Mouse (Mus musculus) G1E (cell line): ENCODE measurements around the gene Il2ra. TPM values are rescaled to one million over a fixed set of nuclear protein-coding genes. Genes with fewer than 3 reads are reported as not detected.
"Not testable (repeated sequence)": the region's sequence is repeated elsewhere in the genome, so short reads cannot be mapped to it uniquely, and the experiment has no call there.

Experiments used
- ATAC-seq: 2 replicates; pipeline ENCODE4 v1.8.0; 2016; ENCODE audit warnings: mild to moderate bottlenecking; ENCODE audit not compliant: insufficient number of reproducible peaks, poor library complexity, low FRiP score, severe bottlenecking; ENCODE audit errors: extremely low read depth
- DNase-seq: peaks from one replicate; pipeline ENCODE4 v3.0.0; 2012; ENCODE audit warnings: low spot score
- H3K27me3 ChIP-seq: 2 replicates; pipeline ENCODE4 v1.6.1; 2012; ENCODE audit warnings: mild to moderate bottlenecking, low read length, inconsistent platforms; ENCODE audit not compliant: insufficient read depth
- H3K36me3 ChIP-seq: replicated peaks from 2 replicates; pipeline ENCODE3; 2012; ENCODE audit warnings: mild to moderate bottlenecking, inconsistent platforms
- H3K4me1 ChIP-seq: 2 replicates; pipeline ENCODE4 v1.6.1; 2012; ENCODE audit warnings: low read depth, low read length, inconsistent platforms, mixed read lengths; ENCODE audit not compliant: insufficient read depth
- H3K4me3 ChIP-seq: 2 replicates; pipeline ENCODE4 v1.5.1; 2012; ENCODE audit warnings: low read depth, mild to moderate bottlenecking, inconsistent platforms, low read length, moderate library complexity, mixed read lengths
- H3K9me3 ChIP-seq: replicated peaks from 2 replicates; pipeline ENCODE4 v1.6.1; 2012; ENCODE audit warnings: inconsistent platforms
- CTCF ChIP-seq: IDR thresholded peaks from 2 replicates; pipeline ENCODE4 v1.5.1; 2012; ENCODE audit warnings: low read depth, low read length, inconsistent platforms, mixed read lengths
- GATA1 ChIP-seq: IDR thresholded peaks from 2 replicates; pipeline ENCODE4 v1.6.1; 2012; ENCODE audit warnings: borderline replicate concordance, low read length, inconsistent platforms, mixed read lengths
- GATA2 ChIP-seq: IDR thresholded peaks from 2 replicates; pipeline ENCODE4 v1.6.1; 2012; ENCODE audit warnings: low read depth, low read length, inconsistent platforms, borderline replicate concordance
- POLR2AphosphoS5 ChIP-seq: IDR thresholded peaks from 2 replicates; pipeline ENCODE4 v1.6.1; 2012; ENCODE audit warnings: low read depth, low read length, inconsistent platforms; ENCODE audit not compliant: insufficient replicate concordance
- TAL1 ChIP-seq: conservative IDR thresholded peaks from 2 replicates; pipeline ENCODE4 v1.6.1; 2012; ENCODE audit warnings: low read depth, low read length, inconsistent platforms, mixed read lengths
- polyA plus RNA-seq: library from polyadenylated mRNA; stranded (reverse); fragments of >175 nt; gene quantifications from 2 replicates; pipeline ENCODE4 v1.2.3, GENCODE M21; 2012
- total RNA-seq, 2 experiments: library from RNA; stranded (forward) in 1 of 2; stranded (reverse) in 1 of 2; fragments of 200-1000 nt in 1 of 2; fragments of >200 nt in 1 of 2; fragmentation: Nextera tagmentation in 1 of 2; gene quantifications; 2 replicates each; pipeline ENCODE4 v1.2.3; 2014 to 2017

Gene Il2ra
- total and polyA plus RNA-seq, 3 experiments: 0.44 TPM; not detected in 2

- Histone ChIP-seq H3K27me3 (peaks cover 26% of the 10 kb centered on the region), H3K36me3 (no peaks in the 10 kb centered on the region), H3K4me3 (peak within 1 kb of the TSS; percentile 70), H3K4me1 (peaks cover 15% of the 10 kb centered on the region), H3K9me3 (no peaks in the 10 kb centered on the region)
- ATAC-seq (no peak), DNase-seq (peak; percentile 2)
- no peak for TF ChIP-seq POLR2AphosphoS5
- TF ChIP-seq TAL1: no peak
- no peak for TF ChIP-seq GATA1
- TF ChIP-seq CTCF: no peak
- no peak for TF ChIP-seq GATA2
These were observed 62.8 kb downstream of the Il2ra start, which contains the start of gene Il15ra for GRCm38 (mm10) chr2:11705201-11706025. Gene Il15ra (plus strand): TSS chr2:11705290.

- Histone ChIP-seq H3K4me1 (peaks cover 15% of the 10 kb centered on the region), H3K27me3 (peaks cover 26% of the 10 kb centered on the region), H3K36me3 (no peaks in the 10 kb centered on the region), H3K9me3 (no peaks in the 10 kb centered on the region), H3K4me3 (peak overlapping the region; percentile 70; the same call in 1 of the 2 replicates)
- no peak for ATAC-seq
- TF ChIP-seq GATA1 (no peak), GATA2 (no peak), POLR2AphosphoS5 (no peak), TAL1 (no peak), CTCF (no peak)
- DNase-seq: no peak
These were observed 63.6 kb downstream of the Il2ra start for GRCm38 (mm10) chr2:11706030-11706745.

GRCm38 (mm10) chr2:11706746-11707065 is 64.1 kb downstream of the Il2ra start:
- Histone ChIP-seq H3K36me3 (no peaks in the 10 kb centered on the region), H3K9me3 (no peaks in the 10 kb centered on the region), H3K27me3 (peaks cover 26% of the 10 kb centered on the region), H3K4me1 (peaks cover 15% of the 10 kb centered on the region), H3K4me3 (no peak overlapping the region)
- ATAC-seq: no peak
- TF ChIP-seq CTCF: no peak
- no peak for TF ChIP-seq TAL1
- no peak for TF ChIP-seq POLR2AphosphoS5
- no peak for TF ChIP-seq GATA1
- TF ChIP-seq GATA2: no peak
- DNase-seq: no peak

- TF ChIP-seq GATA2 (no peak), CTCF (no peak), TAL1 (no peak), GATA1 (no peak)
- no peaks in the 10 kb centered on the region for H3K36me3 ChIP-seq
- H3K4me3 ChIP-seq: no peak overlapping the region
- peaks cover 15% of the 10 kb centered on the region for H3K4me1 ChIP-seq
- ATAC-seq: no peak
- no peak for DNase-seq
- H3K9me3 ChIP-seq: no peaks in the 10 kb centered on the region
- H3K27me3 ChIP-seq: peaks cover 26% of the 10 kb centered on the region
These were observed 65.9 kb downstream of the Il2ra start for GRCm38 (mm10) chr2:11708538-11708937.

- Histone ChIP-seq H3K27me3 (peaks cover 25% of the 10 kb centered on the region), H3K4me1 (peaks cover 13% of the 10 kb centered on the region)
- H3K36me3 ChIP-seq, H3K4me3 ChIP-seq, ATAC-seq, H3K9me3 ChIP-seq, DNase-seq: not testable (repeated sequence)
These were observed 67.5 kb downstream of the Il2ra start for GRCm38 (mm10) chr2:11710101-11710500.

GRCm38 (mm10) chr2:11712483-11712990 is 69.9 kb downstream of the Il2ra start:
- TF ChIP-seq GATA2 (no peak), GATA1 (no peak), CTCF (no peak), POLR2AphosphoS5 (no peak), TAL1 (no peak)
- no peak overlapping the region for H3K4me3 ChIP-seq
- H3K9me3 ChIP-seq: no peaks in the 10 kb centered on the region
- peaks cover 9% of the 10 kb centered on the region for H3K27me3 ChIP-seq
- H3K4me1 ChIP-seq: 0 out of 2 replicates have a peak, but pooled peaks cover 3% of the 10 kb centered on the region
- H3K36me3 ChIP-seq: no peaks in the 10 kb centered on the region
- no peak for DNase-seq
- no peak for ATAC-seq
